Mouse (Mus musculus): ENCODE measurements around the gene Oas2.
A peak's percentile ranks its signal among the peaks of the same experiment; 100 is the strongest.

Gene Oas2

DNA sequence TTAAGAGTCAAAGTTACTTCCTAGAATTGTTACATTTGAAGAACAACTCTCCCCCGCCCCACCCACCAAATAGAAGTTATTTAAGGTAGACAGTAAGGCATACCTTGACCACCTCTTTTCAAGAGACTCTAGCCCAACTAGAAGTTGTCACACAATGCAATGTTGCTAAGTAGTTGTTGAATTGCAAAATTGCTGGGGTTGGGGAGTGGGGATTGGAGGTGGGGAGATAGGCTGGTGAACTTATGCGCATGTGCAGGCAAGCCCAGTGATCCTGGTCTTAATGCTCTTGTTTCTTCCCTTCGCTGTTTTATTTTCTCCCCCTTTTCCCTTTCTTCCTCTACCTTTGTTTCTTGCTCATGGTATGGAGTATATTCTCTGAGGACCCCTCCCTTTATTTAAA is 16.0 kb downstream of the Oas2 start:
- no peak for ATAC-seq (ENCODE audit: insufficient number of reproducible peaks, low FRiP score, low TSS enrichment)

DNA sequence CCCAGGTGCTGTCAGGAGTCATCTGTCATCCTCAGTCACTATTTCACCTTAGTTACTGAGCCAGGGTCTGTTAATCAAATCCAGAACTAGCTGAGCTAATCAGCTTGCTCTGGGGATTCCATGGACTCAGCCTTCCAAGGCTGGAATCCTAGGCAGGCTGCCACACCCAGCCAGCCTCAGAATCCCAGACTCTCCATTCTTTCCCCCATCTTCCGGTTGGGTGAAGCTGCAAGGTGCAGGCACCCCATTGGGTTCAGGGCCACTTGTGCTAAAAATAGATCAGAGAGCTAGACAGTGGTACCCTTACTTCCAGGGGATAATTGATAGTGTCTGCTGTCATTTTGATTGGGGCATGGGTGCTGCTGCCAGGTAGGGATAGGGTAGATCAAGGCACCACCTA is 16.9 kb downstream of the Oas2 start:
- ATAC-seq (ENCODE audit: insufficient number of reproducible peaks, low FRiP score, low TSS enrichment): no peak

DNA sequence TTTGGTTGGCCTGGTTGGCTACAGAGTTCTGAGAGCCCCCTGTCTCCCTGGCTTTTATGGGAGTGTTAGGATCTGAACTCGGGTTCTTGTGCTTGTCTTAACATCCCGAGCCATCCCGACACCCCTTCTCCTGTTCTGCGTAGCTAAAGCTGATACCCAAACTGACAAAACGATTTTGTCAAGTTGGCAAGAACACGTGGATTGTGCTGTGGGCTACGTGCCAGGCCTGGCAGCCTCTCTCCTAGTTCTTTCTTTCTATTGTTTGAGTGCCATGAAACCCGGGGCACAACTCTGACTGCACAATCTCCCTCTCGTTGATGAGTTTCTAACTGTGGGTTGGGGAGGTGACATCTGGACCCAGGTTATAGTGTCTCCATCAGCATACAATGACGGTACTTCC is 20.3 kb downstream of the Oas2 start:
- ATAC-seq (ENCODE audit: insufficient number of reproducible peaks, low FRiP score, low TSS enrichment): no peak

DNA sequence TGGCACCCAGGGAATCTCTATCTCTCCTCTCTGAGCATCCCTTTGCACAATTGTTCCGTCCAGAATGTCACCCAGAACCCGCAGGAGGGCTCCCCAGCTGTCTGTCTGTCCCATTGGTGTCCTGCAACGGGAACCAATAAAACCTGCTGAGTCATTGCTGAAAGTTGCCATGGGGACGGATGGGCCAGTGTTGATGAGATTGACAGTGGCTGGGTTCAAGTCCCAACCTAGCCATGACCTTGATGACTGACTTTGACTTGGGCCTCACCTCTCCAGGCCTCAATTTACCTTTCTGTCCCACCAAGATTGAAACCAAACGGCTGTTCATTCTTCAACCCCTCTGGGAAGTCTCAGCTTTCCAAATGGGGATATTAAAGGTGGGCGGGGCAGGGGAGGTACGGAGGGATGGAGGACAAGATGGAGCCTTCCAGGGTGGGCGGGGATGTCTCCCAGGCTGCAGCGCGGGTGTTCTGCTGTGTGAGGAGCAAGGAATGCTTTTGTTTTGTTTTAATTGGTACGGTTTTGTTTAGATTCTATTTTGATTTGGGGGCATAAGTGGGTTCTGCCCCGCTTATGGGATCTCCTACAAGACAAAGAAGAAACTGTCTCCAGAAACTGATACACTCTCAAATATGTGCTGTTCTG is 23.7 kb downstream of the Oas2 start:
- no peak for ATAC-seq (ENCODE audit: insufficient number of reproducible peaks, low FRiP score, low TSS enrichment)

DNA sequence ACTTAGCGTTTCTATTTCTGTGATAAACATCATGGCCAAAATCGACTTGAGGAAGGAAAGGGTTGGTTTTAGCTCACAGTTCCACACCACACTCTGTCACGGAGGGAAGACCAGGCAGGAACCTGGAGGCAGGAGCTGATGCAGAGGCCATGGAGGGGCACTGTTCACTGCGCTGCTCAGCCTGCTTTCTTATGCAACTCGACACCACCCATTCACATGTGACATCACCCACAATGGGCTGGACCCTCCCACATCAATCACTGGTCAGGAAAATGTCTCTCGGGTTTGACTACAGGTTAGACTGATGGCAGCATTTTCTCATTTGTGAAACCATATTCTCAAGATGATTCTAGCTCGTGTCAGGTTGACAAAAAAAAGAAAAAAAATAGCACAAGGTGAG is 28.6 kb downstream of the Oas2 start:
- no peak for ATAC-seq (ENCODE audit: insufficient number of reproducible peaks, low FRiP score, low TSS enrichment)

DNA sequence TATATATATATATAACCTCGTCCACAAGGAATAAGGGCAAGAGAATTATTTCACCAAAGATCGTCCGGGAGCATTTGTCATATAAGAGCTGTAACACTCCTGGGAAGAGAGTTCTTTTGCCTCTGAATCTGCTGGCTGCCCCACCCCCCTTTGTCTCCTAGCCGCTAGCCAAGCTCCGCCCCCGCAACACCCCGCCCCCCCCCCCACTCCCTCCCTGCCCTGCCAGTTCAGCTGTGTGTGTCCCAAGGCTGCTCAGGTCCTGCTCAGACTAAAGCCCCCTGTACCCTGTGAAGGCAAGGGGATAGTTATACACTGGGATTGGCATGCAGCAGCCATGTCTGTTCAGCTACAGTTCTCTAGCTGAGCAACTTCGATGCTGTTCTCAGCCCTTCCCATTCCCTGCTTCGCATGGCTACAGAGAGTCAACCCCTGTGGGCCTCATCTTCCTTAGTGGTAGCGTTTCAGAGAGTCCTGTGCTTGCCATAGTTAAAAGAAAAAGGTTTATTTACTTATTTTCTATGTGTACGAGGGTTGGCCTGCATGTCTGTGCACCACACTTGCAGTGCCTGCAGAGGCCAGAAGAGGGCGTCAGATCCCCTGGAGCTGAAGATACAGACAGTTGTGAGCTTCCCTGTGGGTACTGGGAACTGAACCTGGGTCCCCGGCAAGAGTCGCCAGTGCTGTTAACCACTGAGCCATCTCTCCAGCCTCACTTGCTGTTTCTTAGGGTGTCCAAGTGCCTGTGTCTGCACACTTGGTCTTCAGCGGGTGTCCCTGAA is 30.9 kb downstream of the Oas2 start:
- ATAC-seq (ENCODE audit: insufficient number of reproducible peaks, low FRiP score, low TSS enrichment): no peak

DNA sequence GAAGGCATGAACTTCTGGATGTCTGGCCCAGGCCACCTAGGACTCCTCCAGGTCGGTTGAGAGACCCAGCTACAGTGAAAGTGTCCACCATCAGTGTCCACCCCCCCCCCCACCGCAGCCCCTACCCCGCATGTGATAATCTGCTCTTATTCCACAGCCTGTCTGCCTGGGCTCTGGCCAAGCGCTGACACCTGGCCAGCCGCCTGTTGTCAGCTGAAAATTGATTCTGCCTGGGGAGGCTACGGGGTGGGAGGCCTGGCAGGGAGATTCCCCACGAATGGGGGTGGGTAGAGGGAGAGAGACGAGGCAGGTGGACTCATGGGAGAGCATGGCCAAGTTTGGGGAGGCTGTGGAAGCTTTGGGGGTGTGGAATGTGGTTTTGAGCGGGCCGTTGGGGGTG is 32.5 kb downstream of the Oas2 start:
- ATAC-seq (ENCODE audit: insufficient number of reproducible peaks, low FRiP score, low TSS enrichment): no peak

DNA sequence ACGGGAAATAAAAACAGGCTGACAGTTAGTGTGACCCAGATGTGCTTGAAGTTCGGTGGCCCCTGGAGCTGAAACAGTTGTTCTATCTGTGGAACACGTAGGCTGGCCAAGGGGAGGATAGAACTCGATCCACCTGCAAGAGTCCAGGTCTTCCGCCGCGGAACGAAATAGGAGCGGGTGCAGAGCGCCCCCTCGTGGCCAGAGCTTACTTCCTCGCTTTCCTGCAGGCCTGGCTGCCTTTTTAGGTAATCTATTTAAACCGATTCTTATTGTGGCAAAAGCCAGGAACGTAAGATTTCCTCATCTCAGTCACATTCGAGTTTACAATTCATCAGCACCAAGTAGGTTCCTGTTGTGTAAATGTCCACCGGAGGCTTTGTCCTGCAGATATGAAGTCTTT is 35.3 kb downstream of the Oas2 start:
- ATAC-seq (ENCODE audit: insufficient number of reproducible peaks, low FRiP score, low TSS enrichment): no peak

DNA sequence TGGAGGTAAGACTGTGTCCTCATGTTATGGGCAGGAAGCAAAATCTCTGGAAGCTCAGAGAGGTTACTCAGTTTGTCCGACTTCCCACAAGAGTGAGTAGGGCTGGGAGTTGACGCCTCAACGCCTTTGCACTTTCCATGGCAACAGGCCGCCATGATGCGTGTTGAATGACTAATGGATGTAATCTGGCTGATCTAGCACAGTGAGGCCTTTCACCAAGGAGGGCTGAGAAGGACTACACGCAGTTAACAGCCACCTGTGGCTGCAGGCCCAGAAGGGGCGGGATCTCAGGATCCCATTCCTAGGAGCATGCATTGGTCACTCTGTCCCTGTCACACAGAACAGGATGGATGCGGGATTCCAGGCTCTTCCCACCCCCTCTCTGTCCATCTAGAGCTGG is 36.9 kb downstream of the Oas2 start:
- ATAC-seq (ENCODE audit: insufficient number of reproducible peaks, low FRiP score, low TSS enrichment): no peak

DNA sequence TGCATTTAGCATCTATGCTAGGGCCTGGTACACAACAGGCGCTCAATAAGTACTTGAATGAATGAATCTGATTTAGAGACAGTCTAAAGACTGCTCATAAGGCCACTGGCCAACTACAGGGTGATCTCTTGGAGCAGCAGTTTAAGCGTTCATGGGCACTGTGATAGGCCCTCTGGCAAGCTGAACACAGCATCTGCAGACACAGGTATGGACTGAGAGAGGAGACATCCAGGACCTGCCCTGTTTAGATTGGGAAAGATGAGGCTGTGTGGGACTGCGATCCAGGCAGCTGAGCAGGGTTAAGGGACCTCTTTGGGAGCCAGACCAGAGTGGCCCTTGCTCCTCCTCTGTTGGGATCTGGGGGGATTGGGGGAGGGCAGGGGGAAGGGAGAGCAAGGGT is 37.8 kb downstream of the Oas2 start, which contains the start of gene Dtx1:
Gene Dtx1 (minus strand): TSS at position 101 of the 400 bp plus-strand sequence.
- ATAC-seq (ENCODE audit: insufficient number of reproducible peaks, low FRiP score, low TSS enrichment): no peak

DNA sequence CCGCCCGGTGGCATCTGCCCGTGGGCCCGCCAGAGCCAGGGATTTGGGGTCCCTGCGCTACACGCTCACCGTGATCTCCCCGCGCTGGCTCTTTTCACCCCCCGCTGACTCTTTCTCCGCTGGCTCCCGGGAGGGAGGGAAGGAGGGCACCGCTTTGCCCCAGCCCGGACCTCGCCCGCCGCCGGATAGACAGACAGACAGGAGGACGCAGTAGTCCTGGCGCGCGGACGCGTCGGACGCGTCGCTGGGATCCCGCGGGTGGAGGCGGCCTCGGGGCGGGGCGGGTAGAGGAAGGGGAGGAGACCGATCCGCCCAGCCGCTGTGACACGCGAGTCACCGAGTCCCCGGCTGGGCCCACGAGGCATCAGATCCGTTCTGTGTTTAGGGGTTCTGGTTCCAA is 38.2 kb downstream of the Oas2 start:
- peak; percentile 36; the same call in 1 of the 2 replicates for ATAC-seq (ENCODE audit: insufficient number of reproducible peaks, low FRiP score, low TSS enrichment)

DNA sequence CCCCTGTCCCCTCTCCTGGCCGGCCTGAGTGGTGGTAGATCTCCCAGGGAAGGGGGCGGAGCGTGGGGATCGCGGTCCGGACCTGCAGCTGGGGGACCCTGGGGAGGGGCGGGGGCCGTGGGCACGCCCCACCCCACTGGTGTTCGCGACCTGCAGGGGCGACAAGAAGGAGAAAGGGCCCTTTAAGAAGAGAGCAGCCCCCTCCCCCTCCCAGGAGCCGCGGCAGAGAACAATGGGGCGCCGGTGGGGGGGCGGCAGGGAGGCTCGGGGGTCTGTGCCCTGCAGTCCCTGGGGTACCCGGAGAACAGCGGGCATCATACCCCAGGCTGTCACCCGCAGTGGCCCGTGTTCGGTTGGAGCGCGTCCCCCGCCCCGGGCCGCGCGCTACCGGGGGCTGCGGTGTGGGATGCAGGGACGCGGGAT is 38.8 kb downstream of the Oas2 start:
- no peak; the same call in 1 of the 2 replicates for ATAC-seq (ENCODE audit: insufficient number of reproducible peaks, low FRiP score, low TSS enrichment)

DNA sequence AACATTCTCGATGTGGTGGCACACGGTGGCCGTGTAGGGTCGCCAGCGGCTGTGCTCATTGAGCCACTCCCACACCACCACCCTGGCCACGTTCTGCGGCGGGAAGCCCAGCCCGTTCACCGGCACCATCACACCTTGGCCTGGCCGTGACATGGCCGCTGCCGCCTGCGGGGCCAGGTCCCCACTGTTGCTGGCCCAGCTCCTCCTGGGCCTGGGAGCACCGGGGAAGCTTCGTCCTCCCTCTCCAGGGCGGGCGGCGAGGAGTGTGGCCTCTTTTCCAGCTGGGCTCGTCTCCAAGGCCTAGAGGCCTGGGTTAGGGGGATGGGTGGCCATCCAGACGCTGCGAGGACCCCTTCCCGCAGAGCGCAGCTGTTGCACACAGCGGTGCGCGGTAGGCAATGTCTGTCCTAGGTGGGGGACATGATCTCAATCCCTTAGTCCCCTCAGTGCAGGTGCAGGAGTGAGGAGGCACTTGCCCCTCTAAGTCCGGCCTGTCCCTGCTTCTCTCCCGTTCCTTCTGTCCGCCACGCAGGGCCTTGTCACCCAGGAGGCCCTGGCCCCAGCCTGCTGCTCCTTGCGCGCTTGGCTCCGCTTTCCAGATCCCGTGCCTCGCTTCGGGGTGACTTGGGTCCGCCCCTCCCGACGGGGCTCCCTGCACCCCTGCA is 39.4 kb downstream of the Oas2 start:
- no peak for ATAC-seq (ENCODE audit: insufficient number of reproducible peaks, low FRiP score, low TSS enrichment)

DNA sequence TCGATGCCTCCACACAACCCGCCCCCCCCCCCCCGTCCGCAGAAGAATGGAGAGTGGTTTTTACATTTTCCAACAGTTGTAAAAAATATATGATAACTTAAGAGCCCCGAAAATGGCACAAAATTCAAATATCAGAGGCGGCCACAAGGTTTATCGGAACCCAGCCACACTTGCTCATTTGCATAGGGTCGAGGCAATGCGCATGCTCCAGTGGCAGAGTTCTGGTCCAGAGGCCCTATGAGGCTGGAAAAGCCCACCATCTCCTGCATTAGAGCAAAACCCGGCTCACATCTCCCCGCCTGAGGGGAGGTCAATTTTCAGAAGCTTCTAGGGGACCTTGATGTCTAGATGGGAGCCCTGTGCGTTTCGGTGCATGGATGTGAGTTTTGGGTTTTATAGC is 42.7 kb downstream of the Oas2 start:
- no peak for ATAC-seq (ENCODE audit: insufficient number of reproducible peaks, low FRiP score, low TSS enrichment)

DNA sequence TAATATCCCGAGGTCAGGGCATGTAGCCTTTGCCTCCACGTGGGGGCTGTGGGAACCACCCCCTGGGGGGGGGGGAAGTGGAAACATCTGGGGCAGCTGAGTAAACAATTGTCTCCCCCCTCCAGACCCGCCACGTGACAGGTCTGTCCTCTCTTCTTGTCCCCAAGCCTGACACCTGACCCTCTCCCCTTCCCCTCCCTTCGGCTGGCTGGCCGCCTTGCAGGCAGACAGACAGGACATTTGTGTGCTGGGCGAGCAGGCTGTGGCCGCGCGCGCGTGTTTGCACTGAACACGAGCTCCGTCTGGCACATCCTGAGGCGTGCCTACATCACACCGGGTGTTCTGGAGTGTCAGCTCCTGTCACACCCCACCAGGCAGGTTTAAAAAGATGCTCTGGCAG is 43.1 kb downstream of the Oas2 start:
- no peak for ATAC-seq (ENCODE audit: insufficient number of reproducible peaks, low FRiP score, low TSS enrichment)

DNA sequence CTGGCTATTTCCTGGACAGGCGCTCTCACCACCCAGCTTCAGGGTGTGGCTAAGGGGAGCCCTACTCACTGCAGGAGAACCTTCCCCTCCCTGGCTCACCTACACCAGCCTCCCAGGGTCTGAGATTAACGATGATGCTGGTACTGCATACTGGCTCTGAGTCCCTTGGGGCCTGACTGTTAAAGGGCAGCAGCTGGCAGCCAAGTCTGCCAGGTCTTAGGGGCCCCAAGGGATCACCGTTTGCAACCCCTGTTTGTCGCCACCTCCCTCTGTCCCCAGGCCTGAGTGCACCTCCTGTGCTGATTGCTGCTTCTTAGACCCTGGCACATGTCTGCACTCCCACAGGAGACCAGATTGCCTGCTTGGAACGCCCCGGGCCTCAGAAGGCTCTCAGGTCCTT is 45.2 kb downstream of the Oas2 start:
- ATAC-seq (ENCODE audit: insufficient number of reproducible peaks, low FRiP score, low TSS enrichment): no peak

DNA sequence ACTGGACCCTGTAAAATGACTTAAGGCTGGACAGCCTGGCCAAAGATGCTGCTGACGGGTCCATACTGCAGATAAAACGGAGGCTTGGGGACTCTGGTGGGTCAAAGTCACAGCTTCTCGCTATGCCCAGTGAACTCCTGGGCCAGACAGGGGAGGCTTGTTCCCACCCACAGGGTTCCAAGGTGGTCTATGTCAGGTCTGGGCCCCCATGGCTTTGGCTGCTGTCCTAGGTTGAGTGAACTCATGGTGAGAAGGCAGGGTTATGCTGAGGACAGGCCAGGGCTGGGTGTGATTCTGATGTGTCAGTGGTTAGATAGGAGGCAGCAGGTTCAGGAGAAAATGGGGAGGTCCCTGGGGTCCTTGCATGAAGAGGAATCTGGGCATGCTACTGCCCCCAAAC is 46.0 kb downstream of the Oas2 start:
- ATAC-seq (ENCODE audit: insufficient number of reproducible peaks, low FRiP score, low TSS enrichment): no peak

DNA sequence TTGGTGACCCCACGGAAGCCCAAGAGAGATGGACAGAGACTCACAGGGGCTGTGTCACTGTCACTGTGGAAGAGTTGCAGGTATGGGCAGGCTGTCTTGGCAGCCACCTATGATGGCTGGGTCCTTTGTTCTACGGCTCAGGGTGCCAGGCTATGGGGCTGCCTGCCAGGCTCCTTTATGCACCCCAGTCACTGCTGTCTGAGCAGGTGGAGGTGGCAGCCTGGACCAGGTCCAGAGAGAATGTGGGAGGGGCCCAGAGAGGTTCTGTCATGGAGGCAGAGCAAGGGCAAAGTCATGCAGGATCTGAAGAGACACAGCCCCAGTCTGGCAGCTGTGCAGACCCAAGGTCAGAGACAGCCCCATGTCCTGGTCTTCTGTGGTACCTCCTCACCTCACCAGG is 46.7 kb downstream of the Oas2 start:
- peak; percentile 33; the same call in 1 of the 2 replicates for ATAC-seq (ENCODE audit: insufficient number of reproducible peaks, low FRiP score, low TSS enrichment)

DNA sequence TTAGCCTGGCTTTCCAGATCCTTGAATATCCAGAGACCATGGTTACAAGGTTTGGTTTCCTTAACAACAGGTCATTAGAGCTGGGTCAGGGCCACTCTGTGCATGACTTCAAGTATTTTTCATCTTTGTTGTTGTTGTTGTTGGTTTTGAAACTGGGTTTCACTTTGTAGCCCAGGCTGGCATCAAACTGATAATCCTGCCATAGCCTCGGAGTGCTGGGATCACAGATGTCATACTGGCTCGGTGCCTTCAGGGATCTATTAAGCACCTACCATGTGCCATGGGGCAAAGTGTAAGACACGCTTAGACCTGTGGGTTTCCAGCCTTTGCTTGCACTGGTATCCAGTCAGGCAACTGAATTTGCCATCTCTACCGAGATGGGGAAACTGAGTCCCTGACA is 47.2 kb downstream of the Oas2 start:
- no peak for ATAC-seq (ENCODE audit: insufficient number of reproducible peaks, low FRiP score, low TSS enrichment)

DNA sequence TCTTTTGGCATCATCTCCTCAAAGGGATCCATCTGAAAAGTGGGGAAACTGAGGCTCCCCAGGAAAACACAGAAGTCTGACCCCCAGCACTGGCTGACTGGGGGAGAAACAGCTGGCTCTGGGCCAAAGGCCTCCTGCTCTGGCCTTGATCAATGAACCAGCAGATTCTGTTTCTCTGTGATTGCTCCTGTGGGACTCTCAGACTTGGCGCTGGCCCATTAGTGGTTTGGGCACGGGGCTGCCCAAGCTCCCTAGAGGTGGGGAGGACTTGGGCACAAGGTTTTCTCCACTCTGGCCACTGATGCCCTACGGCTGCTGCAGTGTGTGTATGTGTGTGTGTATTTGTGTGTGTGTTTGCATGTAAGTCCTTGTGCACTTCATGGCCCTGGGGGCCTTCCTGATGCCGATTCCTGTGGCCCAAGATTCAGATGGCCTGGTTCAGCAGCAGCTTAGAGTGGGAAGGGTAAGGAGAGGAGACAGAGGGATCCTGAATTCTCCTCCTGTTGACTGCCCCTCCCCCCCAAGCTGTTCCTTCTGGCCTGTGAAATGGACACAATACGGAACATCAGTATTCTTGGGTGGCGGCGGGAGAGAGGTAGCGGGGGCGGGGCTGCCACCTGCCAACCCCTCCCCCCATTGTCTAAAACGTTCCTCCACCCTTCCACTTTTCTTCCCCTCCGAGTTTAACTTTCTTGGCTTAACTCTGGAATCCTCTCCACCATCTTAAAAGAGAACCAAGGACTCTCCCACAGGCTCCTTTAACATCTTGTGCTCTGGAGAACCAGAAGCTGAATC is 48.5 kb downstream of the Oas2 start:
- no peak for ATAC-seq (ENCODE audit: insufficient number of reproducible peaks, low FRiP score, low TSS enrichment)

Measured in cerebellum, adult (tissue).